Mouse (Mus musculus) ES-Bruce4 (cell line): ENCODE results near the gene Dst.

Experiments
- CTCF ChIP-seq: IDR thresholded peaks from one replicate; pipeline ENCODE4 v1.8.1; 2011; ENCODE audit warnings: low read depth, low read length
- EP300 ChIP-seq: IDR thresholded peaks from 2 replicates; pipeline ENCODE4 v1.6.1; 2011; ENCODE audit warnings: low read depth, low read length; ENCODE audit not compliant: insufficient read depth

GRCm38 (mm10) chr1:34002970-34003369 lies 94.9 kb downstream of the Dst start:
- TF ChIP-seq CTCF (no peak), EP300 (peak; percentile 82)
